26 mouse cellular contexts compared by ENCODE assay signal in genomic region chr4:137990433-137990832, GRCm38 (mm10). TPM values are rescaled to one million over a fixed set of nuclear protein-coding genes. Genes with fewer than 3 reads are reported as not detected.
DNase-seq lines count a peak whose midpoint lies in the region; ATAC-seq and TF ChIP-seq lines count a peak whose summit lies in the region.
"Had no signal": no experiment of that assay in that cellular context is flagged by ENCODE, and none has a peak within 500 bp of the region (broad histone marks: within the 10 kb centered on the region; RNA-seq: fewer than 3 reads in every experiment).

No protein-coding gene starts in this region.

- H3K4me3 ChIP-seq in hindbrain, postnatal 0 days (ENCODE audit: low read length): no peak overlapping the region
- no peak overlapping the region for H3K4me3 ChIP-seq in hindbrain, embryonic 14.5 days (replicated peaks; ENCODE audit: low read length)
- no peak overlapping the region for H3K4me3 ChIP-seq in liver, postnatal 0 days (ENCODE audit: low read depth, low read length)
- no peak overlapping the region for H3K4me3 ChIP-seq in liver, embryonic 12.5 days
- no peak overlapping the region for H3K4me3 ChIP-seq in cortical plate, adult 2 months (ENCODE audit: insufficient read depth, low read length)
- H3K4me3 ChIP-seq in forebrain, postnatal 0 days (ENCODE audit: low read depth, low read length): no peak overlapping the region
- H3K4me3 ChIP-seq: embryonic facial prominence, embryonic 10.5 days; embryonic facial prominence, embryonic 15.5 days; forebrain, embryonic 13.5 days; hindbrain, embryonic 12.5 days; liver, embryonic 15.5 days; lung, embryonic 15.5 days; megakaryocyte, embryonic 14.5 days; midbrain, embryonic 13.5 days had no signal

- 84% methylated on average over 4 of the region's 4 CpGs for WGBS in hindbrain, postnatal 0 days
- 80% methylated on average over 4 of the region's 4 CpGs for WGBS in hindbrain, embryonic 14.5 days
- WGBS in liver, postnatal 0 days (ENCODE audit: insufficient replicate concordance): 83% methylated on average over 4 of the region's 4 CpGs
- WGBS in liver, embryonic 12.5 days (ENCODE audit: insufficient replicate concordance): 63% methylated on average over 4 of the region's 4 CpGs
- 76% methylated on average over 4 of the region's 4 CpGs for WGBS in forebrain, postnatal 0 days

- no peak for TF ChIP-seq EP300 in liver, postnatal 0 days (IDR thresholded peaks at IDR 0.05; ENCODE audit: low read depth)

- no peaks in the 10 kb centered on the region for H3K36me3 ChIP-seq in hindbrain, postnatal 0 days (ENCODE audit: insufficient read depth, low read length)
- H3K36me3 ChIP-seq in hindbrain, embryonic 14.5 days (replicated peaks; ENCODE audit: control insufficient read depth, insufficient read depth): no peaks in the 10 kb centered on the region
- H3K36me3 ChIP-seq in liver, postnatal 0 days (replicated peaks; ENCODE audit: insufficient read depth, low read length): no peaks in the 10 kb centered on the region
- peaks cover 5% of the 10 kb centered on the region; the same call in 1 of the 2 replicates for H3K36me3 ChIP-seq in liver, embryonic 12.5 days
- no peaks in the 10 kb centered on the region for H3K36me3 ChIP-seq in forebrain, postnatal 0 days (ENCODE audit: insufficient read depth)
- H3K36me3 ChIP-seq: embryonic facial prominence, embryonic 15.5 days; hindbrain, embryonic 12.5 days; liver, embryonic 15.5 days; lung, embryonic 15.5 days; midbrain, embryonic 13.5 days had no signal

- no peaks in the 10 kb centered on the region for H3K9me3 ChIP-seq in hindbrain, postnatal 0 days (ENCODE audit: low read length)
- no peaks in the 10 kb centered on the region for H3K9me3 ChIP-seq in hindbrain, embryonic 14.5 days (ENCODE audit: control insufficient read depth, low read length)
- no peaks in the 10 kb centered on the region for H3K9me3 ChIP-seq in liver, postnatal 0 days (ENCODE audit: low read length)
- H3K9me3 ChIP-seq in liver, embryonic 12.5 days (replicated peaks): no peaks in the 10 kb centered on the region
- no peaks in the 10 kb centered on the region for H3K9me3 ChIP-seq in forebrain, postnatal 0 days (ENCODE audit: low read length)
- H3K9me3 ChIP-seq: embryonic facial prominence, embryonic 10.5 days; forebrain, embryonic 13.5 days; hindbrain, embryonic 12.5 days; liver, embryonic 15.5 days; lung, embryonic 15.5 days; midbrain, embryonic 13.5 days had no signal

- ATAC-seq in hindbrain, postnatal 0 days: no peak
- no peak for ATAC-seq in hindbrain, embryonic 14.5 days (ENCODE audit: low FRiP score)
- ATAC-seq in liver, postnatal 0 days: no peak
- ATAC-seq in liver, embryonic 12.5 days: no peak
- no peak for ATAC-seq in forebrain, postnatal 0 days
- ATAC-seq: CD4-positive, CD25-positive, alpha-beta regulatory T cell, adult 4 months; forebrain, embryonic 13.5 days; inflammation-experienced regulatory T-cells, adult 6 months; midbrain, embryonic 13.5 days; Patski had no signal

- TF ChIP-seq CTCF in hindbrain, postnatal 0 days (IDR thresholded peaks at IDR 0.05; ENCODE audit: low read depth): peak; percentile 18
- 0 out of 2 replicates have a peak, but pooled peaks have one; percentile 12 for TF ChIP-seq CTCF in liver, postnatal 0 days (IDR thresholded peaks at IDR 0.05; ENCODE audit: low read depth)
- 0 out of 2 replicates have a peak, but pooled peaks have one; percentile 8 for TF ChIP-seq CTCF in cortical plate, adult 2 months (IDR thresholded peaks at IDR 0.05; ENCODE audit: extremely low read depth, insufficient read depth, low read length)
- TF ChIP-seq CTCF in forebrain, postnatal 0 days (IDR thresholded peaks at IDR 0.05; ENCODE audit: low read depth): no peak

- H3K27me3 ChIP-seq in hindbrain, postnatal 0 days (ENCODE audit: insufficient read depth, low read length): no peaks in the 10 kb centered on the region
- no peaks in the 10 kb centered on the region for H3K27me3 ChIP-seq in hindbrain, embryonic 14.5 days (ENCODE audit: control insufficient read depth, insufficient read depth, low read length)
- peaks cover 7% of the 10 kb centered on the region; the same call in 1 of the 2 replicates for H3K27me3 ChIP-seq in liver, postnatal 0 days (ENCODE audit: insufficient read depth, low read length)
- peaks cover 33% of the 10 kb centered on the region for H3K27me3 ChIP-seq in liver, embryonic 12.5 days (replicated peaks)
- H3K27me3 ChIP-seq in forebrain, postnatal 0 days (ENCODE audit: insufficient read depth, low read length): no peaks in the 10 kb centered on the region
- H3K27me3 ChIP-seq: forebrain, embryonic 13.5 days; hindbrain, embryonic 12.5 days; midbrain, embryonic 13.5 days; Patski had no signal

- no peak for TF ChIP-seq POLR2A in cortical plate, adult 2 months (IDR thresholded peaks at IDR 0.05; ENCODE audit: extremely low read depth, insufficient read depth, low read length)

- no peak overlapping the region for H3K27ac ChIP-seq in hindbrain, postnatal 0 days
- no peak overlapping the region for H3K27ac ChIP-seq in hindbrain, embryonic 14.5 days
- no peak overlapping the region for H3K27ac ChIP-seq in liver, postnatal 0 days (ENCODE audit: low read depth)
- H3K27ac ChIP-seq in liver, embryonic 12.5 days: no peak overlapping the region
- H3K27ac ChIP-seq in cortical plate, adult 2 months (ENCODE audit: insufficient read depth, low read length): no peak overlapping the region
- H3K27ac ChIP-seq in forebrain, postnatal 0 days (ENCODE audit: low read depth, low read length): no peak overlapping the region
- H3K27ac ChIP-seq: embryonic facial prominence, embryonic 10.5 days; embryonic facial prominence, embryonic 15.5 days; forebrain, embryonic 13.5 days; hindbrain, embryonic 12.5 days; liver, embryonic 15.5 days; lung, embryonic 15.5 days; midbrain, embryonic 13.5 days had no signal

- H3K9ac ChIP-seq in hindbrain, postnatal 0 days (replicated peaks; ENCODE audit: low read length): no peak overlapping the region
- H3K9ac ChIP-seq in hindbrain, embryonic 14.5 days: no peak overlapping the region
- no peak overlapping the region for H3K9ac ChIP-seq in liver, postnatal 0 days (replicated peaks)
- H3K9ac ChIP-seq in liver, embryonic 12.5 days: no peak overlapping the region
- no peak overlapping the region for H3K9ac ChIP-seq in forebrain, postnatal 0 days
- H3K9ac ChIP-seq: embryonic facial prominence, embryonic 15.5 days; forebrain, embryonic 13.5 days; hindbrain, embryonic 12.5 days; liver, embryonic 15.5 days; lung, embryonic 15.5 days; midbrain, embryonic 13.5 days had no signal

- H3K4me1 ChIP-seq in hindbrain, postnatal 0 days (ENCODE audit: insufficient read depth, low read length): peaks cover 4% of the 10 kb centered on the region; the same call in 1 of the 2 replicates
- peaks cover 15% of the 10 kb centered on the region for H3K4me1 ChIP-seq in hindbrain, embryonic 14.5 days (replicated peaks; ENCODE audit: control insufficient read depth, insufficient read depth, low read length)
- peaks cover 10% of the 10 kb centered on the region for H3K4me1 ChIP-seq in liver, postnatal 0 days (ENCODE audit: insufficient read depth)
- peaks cover 19% of the 10 kb centered on the region for H3K4me1 ChIP-seq in liver, embryonic 12.5 days
- H3K4me1 ChIP-seq in cortical plate, adult 2 months (ENCODE audit: control insufficient read depth, insufficient read depth, low read length): no peaks in the 10 kb centered on the region; the same call in 1 of the 2 replicates
- H3K4me1 ChIP-seq in forebrain, postnatal 0 days (ENCODE audit: insufficient read depth): peaks cover 10% of the 10 kb centered on the region

- H3K4me2 ChIP-seq in hindbrain, postnatal 0 days (ENCODE audit: low read depth, low read length): no peak overlapping the region
- no peak overlapping the region for H3K4me2 ChIP-seq in hindbrain, embryonic 14.5 days (replicated peaks)
- H3K4me2 ChIP-seq in liver, postnatal 0 days (ENCODE audit: low read depth, low read length): no peak overlapping the region
- H3K4me2 ChIP-seq in liver, embryonic 12.5 days: no peak overlapping the region
- H3K4me2 ChIP-seq in forebrain, postnatal 0 days (ENCODE audit: low read depth): no peak overlapping the region
- H3K4me2 ChIP-seq: embryonic facial prominence, embryonic 15.5 days; forebrain, embryonic 13.5 days; hindbrain, embryonic 12.5 days; liver, embryonic 15.5 days; lung, embryonic 15.5 days; midbrain, embryonic 13.5 days had no signal

- no peak for DNase-seq in hindbrain, postnatal 0 days (ENCODE audit: low spot score)
- no peak for DNase-seq in hindbrain, embryonic 14.5 days (ENCODE audit: low spot score)
- DNase-seq in liver, postnatal 0 days: no peak
- DNase-seq in ES-CJ7 (ENCODE audit: low read depth, low spot score): peak; percentile 46
- DNase-seq in forebrain, postnatal 0 days: no peak
- DNase-seq in layer of hippocampus, adult 9-11 months: no peak
- DNase-seq: adrenal gland, postnatal 36 days; cerebellum, adult 2 months; heart, postnatal 36 days; kidney, adult 9 months; kidney, postnatal 14 days; liver; lung, postnatal 4 days had no signal

RNA-seq across cellular contexts. Expression of gene Eif4g3, which starts 2.4 kb away (rescaled TPM):
- total RNA-seq in hindbrain, postnatal 0 days (2014; rRNA removed): 51.1 and 55.9 TPM in 2 replicates
- 32.3 and 36.5 TPM in 2 replicates for polyA plus RNA-seq in hindbrain, postnatal 0 days (2015; fragmentation: Nextera tagmentation; extraction: Ambion mirVana)
- polyA plus RNA-seq in hindbrain, embryonic 14.5 days (2014; fragmentation: Nextera tagmentation; extraction: Ambion mirVana): 59.7 and 65.3 TPM in 2 replicates
- 5.8 and 5.9 TPM in 2 replicates for polyA plus RNA-seq in liver, postnatal 0 days (2015; fragmentation: Nextera tagmentation; extraction: Ambion mirVana)
- polyA plus RNA-seq in liver, embryonic 12.5 days (2016; fragmentation: Nextera tagmentation; extraction: Ambion mirVana): 15.2 and 15.8 TPM in 2 replicates
- polyA plus RNA-seq in cortical plate, adult 2 months (2012; rRNA removed): 148 and 164 TPM in 2 replicates
- total RNA-seq in forebrain, postnatal 0 days (2014; rRNA removed): 61.9 and 67.0 TPM in 2 replicates
- 28.8 and 38.4 TPM in 2 replicates for polyA plus RNA-seq in forebrain, postnatal 0 days (2015; fragmentation: Nextera tagmentation; extraction: Ambion mirVana)
